Mouse (Mus musculus) heart, adult 2 months (tissue): ENCODE results near the gene Rbfox2.

Experiments
- CTCF ChIP-seq: fragments of 200-600 bp; IDR thresholded peaks from 2 replicates; pipeline ENCODE4 v1.8.1; 2022; ENCODE audit warnings: antibody characterized with exemption, mild to moderate bottlenecking, moderate library complexity
- EP300 ChIP-seq: fragments of 200-500 bp; IDR thresholded peaks from 2 replicates; pipeline ENCODE4 v1.6.1; 2011; ENCODE audit warnings: low read depth, low read length, control low read depth; ENCODE audit not compliant: insufficient read depth

DNA sequence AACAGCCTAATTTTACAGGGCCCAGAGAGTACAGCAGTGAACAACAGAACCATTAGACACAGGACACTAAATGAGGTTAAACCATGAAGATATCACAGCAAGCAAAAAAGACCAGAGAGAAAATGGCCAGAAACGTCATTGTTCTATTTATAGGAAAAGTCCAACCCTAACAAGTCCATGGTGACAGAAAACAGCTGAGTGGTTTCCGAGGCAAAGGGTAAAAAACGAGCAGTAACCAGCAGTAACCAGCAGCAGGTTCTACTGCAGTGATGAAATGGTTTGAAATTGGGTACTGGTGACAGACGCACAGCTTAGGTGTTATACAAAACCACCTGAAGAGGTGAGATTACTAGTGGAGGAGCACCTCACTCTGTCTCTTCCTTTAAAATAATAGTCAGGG, 72.5 kb downstream of the Rbfox2 start:
- TF ChIP-seq EP300 = no peak
- TF ChIP-seq CTCF = no peak
